Mouse (Mus musculus): ENCODE measurements around the gene Galt.
"Not testable (repeated sequence)": the region's sequence is repeated elsewhere in the genome, so short reads cannot be mapped to it uniquely, and the experiment has no call there.

Gene Galt

GRCm38 (mm10) chr4:41781748-41782485 is 26.9 kb downstream of the Galt start:
- H3K36me3 ChIP-seq (ENCODE audit: control insufficient read depth, insufficient read depth, low read length, poor library complexity, severe bottlenecking); H3K27me3 ChIP-seq (ENCODE audit: control insufficient read depth, insufficient read depth, low read length, poor library complexity, severe bottlenecking); DNase-seq (ENCODE audit: low read depth, low spot score): not testable (repeated sequence)

DNA sequence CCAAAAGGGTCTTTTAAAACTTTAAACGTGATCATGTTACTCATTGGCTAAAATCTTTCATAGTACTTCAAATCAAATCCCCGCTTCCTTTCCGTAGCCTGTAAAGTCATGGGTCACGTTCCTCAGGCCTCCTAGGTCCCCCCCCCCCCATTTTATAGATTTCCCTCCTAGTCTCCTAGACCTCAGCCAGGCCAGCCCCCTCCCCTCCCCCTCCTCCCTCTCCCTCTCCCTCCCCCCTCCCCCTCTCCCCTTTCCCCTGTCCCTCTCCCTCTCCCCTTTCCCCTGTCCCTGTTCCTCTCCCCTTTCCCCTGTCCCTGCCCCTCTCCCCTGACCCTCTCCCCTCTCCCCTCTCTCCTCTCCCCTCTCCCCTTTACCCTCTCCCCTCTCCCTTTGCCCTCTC is 27.7 kb downstream of the Galt start:
- not testable (repeated sequence) for H3K36me3 ChIP-seq (ENCODE audit: control insufficient read depth, insufficient read depth, low read length, poor library complexity, severe bottlenecking); DNase-seq (ENCODE audit: low read depth, low spot score); H3K27me3 ChIP-seq (ENCODE audit: control insufficient read depth, insufficient read depth, low read length, poor library complexity, severe bottlenecking)

DNA sequence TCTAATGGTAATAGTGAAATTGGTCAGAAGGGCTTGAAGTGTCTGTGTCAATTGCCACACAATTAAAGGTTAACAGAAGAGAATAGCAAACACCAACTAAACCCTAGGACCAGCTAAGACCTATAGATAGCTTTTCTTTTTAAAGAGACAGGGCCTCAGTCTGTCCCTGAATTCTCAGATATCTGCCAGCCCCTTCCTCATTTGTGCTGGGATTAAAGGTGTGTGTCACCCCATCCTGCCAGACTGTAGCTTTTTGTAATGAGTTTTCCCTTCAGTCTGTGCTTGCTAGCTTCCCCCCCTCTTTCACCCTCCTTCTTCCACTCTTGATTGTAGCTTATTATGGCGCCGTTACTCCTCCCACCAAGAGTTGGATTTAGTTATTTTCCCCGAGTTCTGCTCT is 28.2 kb downstream of the Galt start:
- not testable (repeated sequence) for DNase-seq (ENCODE audit: low read depth, low spot score)

More for the DNA sequence above, 28.2 kb downstream of the Galt start:
- H3K36me3 ChIP-seq (ENCODE audit: control insufficient read depth, insufficient read depth, low read length, poor library complexity, severe bottlenecking); H3K27me3 ChIP-seq (ENCODE audit: control insufficient read depth, insufficient read depth, low read length, poor library complexity, severe bottlenecking): not testable (repeated sequence)
